Mouse (Mus musculus) E14TG2a.4 (cell line): ENCODE measurements around the gene Pik3cb.

Experiments
- CTCF ChIP-seq: conservative IDR thresholded peaks from 2 replicates; pipeline ENCODE4 v1.5.1; 2014; ENCODE audit warnings: low read length
- POU5F1 ChIP-seq: IDR thresholded peaks from 2 replicates; pipeline ENCODE4 v1.6.1; 2014; ENCODE audit warnings: low read length, borderline replicate concordance

DNA sequence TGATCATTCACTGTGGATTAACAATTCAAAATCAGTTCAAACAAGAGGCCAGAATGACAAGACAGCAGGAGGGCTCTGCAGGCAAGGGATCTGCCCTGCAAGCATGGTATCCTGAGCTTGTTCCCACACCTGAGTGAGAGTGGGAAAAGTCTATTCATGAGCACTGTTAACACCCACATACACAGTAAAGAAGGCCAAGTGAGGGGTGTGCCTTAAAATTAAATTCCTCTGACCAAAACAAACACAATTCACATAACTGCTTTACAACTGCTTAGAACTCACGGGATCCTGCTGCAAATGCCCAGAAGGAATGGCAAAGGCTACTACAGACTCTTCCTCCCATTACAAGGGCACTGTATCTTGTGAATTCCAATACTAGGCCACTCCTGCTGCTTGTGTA, 29.3 kb downstream of the Pik3cb start:
- TF ChIP-seq CTCF: no peak
- no peak for TF ChIP-seq POU5F1
